ENCODE assay signal across 18 mouse cellular contexts in the genomic region with DNA sequence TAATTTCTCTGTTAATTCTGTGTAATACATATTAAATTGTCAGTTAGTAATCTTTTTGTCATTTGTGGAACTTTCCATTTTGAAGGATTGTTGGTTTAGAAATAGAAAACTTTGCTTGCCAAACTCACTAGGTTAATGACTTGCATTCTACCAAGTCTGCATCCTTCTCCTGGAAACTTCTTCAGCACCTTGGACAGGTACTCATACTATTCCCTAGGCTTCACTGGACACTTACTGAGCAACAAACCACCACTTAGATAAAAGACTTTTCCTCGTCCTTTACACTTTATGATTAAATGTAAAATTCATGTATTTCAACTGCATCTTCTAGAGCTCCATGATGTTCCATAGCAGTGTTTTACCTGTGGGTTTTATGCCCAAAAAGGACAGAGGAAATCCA. TPM values are rescaled to one million over a fixed set of nuclear protein-coding genes. Genes with fewer than 3 reads are reported as not detected.
DNase-seq lines count a peak whose midpoint lies in the region; ATAC-seq lines count a peak whose summit lies in the region.
"Had no signal": no experiment of that assay in that cellular context is flagged by ENCODE, and none has a peak within 500 bp of the region (broad histone marks: within the 10 kb centered on the region; RNA-seq: fewer than 3 reads in every experiment).

No protein-coding gene starts in this region.

- H3K27ac ChIP-seq in hindbrain, embryonic 15.5 days (replicated peaks) = no peak overlapping the region
- H3K27ac ChIP-seq in hindbrain, embryonic 10.5 days = no peak overlapping the region
- H3K27ac ChIP-seq in neural tube, embryonic 13.5 days (replicated peaks) = no peak overlapping the region
- H3K27ac ChIP-seq in forebrain, embryonic 13.5 days = no peak overlapping the region
- H3K27ac ChIP-seq: liver, embryonic 14.5 days; stomach, embryonic 15.5 days had no signal

- peak overlapping the region; percentile 49; the same call in 1 of the 2 replicates for H3K4me3 ChIP-seq in hindbrain, embryonic 15.5 days
- H3K4me3 ChIP-seq in hindbrain, embryonic 10.5 days = no peak overlapping the region
- peak overlapping the region; percentile 14; the same call in 1 of the 2 replicates for H3K4me3 ChIP-seq in neural tube, embryonic 13.5 days
- no peak overlapping the region for H3K4me3 ChIP-seq in forebrain, embryonic 13.5 days
- H3K4me3 ChIP-seq: megakaryocyte, embryonic 14.5 days; stomach, embryonic 15.5 days had no signal

- H3K27me3 ChIP-seq in hindbrain, embryonic 15.5 days = no peaks in the 10 kb centered on the region
- H3K27me3 ChIP-seq in hindbrain, embryonic 10.5 days (ENCODE audit: insufficient read depth, poor library complexity, severe bottlenecking) = peaks cover 45% of the 10 kb centered on the region
- peaks cover 17% of the 10 kb centered on the region; the same call in 1 of the 2 replicates for H3K27me3 ChIP-seq in neural tube, embryonic 13.5 days
- peaks cover 13% of the 10 kb centered on the region for H3K27me3 ChIP-seq in forebrain, embryonic 13.5 days

- DNase-seq in hindbrain, embryonic 10.5 days (ENCODE audit: low spot score) = no peak
- DNase-seq in neural tube, embryonic 10.5 days (ENCODE audit: extremely low spot score, low spot score) = no peak
- DNase-seq in forelimb bud, embryonic 11.5 days (ENCODE audit: low read depth, low spot score) = peak; percentile 58
- DNase-seq in testis, postnatal 10 days (ENCODE audit: low spot score) = no peak
- no peak for DNase-seq in right cerebral cortex, postnatal 36 days (ENCODE audit: low spot score in 2 of 2)
- DNase-seq: cerebellum, postnatal 14 days; gastrocnemius, postnatal 25 days; kidney, postnatal 36 days; thymus, postnatal 4 days had no signal

- H3K9me3 ChIP-seq in hindbrain, embryonic 15.5 days = no peaks in the 10 kb centered on the region
- no peaks in the 10 kb centered on the region for H3K9me3 ChIP-seq in hindbrain, embryonic 10.5 days
- H3K9me3 ChIP-seq in neural tube, embryonic 13.5 days = no peaks in the 10 kb centered on the region
- H3K9me3 ChIP-seq in forebrain, embryonic 13.5 days (replicated peaks) = no peaks in the 10 kb centered on the region
- H3K9me3 ChIP-seq: megakaryocyte, embryonic 14.5 days; stomach, embryonic 15.5 days had no signal

- ATAC-seq in hindbrain, embryonic 15.5 days (ENCODE audit: low FRiP score, low read depth) = no peak
- ATAC-seq in neural tube, embryonic 13.5 days (ENCODE audit: low read depth) = no peak
- no peak for ATAC-seq in forebrain, embryonic 13.5 days
- ATAC-seq: CD4-positive, CD25-positive, alpha-beta regulatory T cell, adult 4 months had no signal

- H3K4me1 ChIP-seq in hindbrain, embryonic 15.5 days (replicated peaks) = peaks cover 7% of the 10 kb centered on the region; the same call in 1 of the 2 replicates
- H3K4me1 ChIP-seq in hindbrain, embryonic 10.5 days (replicated peaks) = peaks cover 8% of the 10 kb centered on the region
- 0 out of 2 replicates have a peak, but pooled peaks cover 12% of the 10 kb centered on the region for H3K4me1 ChIP-seq in neural tube, embryonic 13.5 days (replicated peaks)
- H3K4me1 ChIP-seq in forebrain, embryonic 13.5 days = peaks cover 7% of the 10 kb centered on the region; the same call in 1 of the 2 replicates
- H3K4me1 ChIP-seq: stomach, embryonic 15.5 days had no signal

- H3K4me2 ChIP-seq in hindbrain, embryonic 15.5 days = peak overlapping the region; percentile 77
- H3K4me2 ChIP-seq in neural tube, embryonic 13.5 days = peak overlapping the region; percentile 64
- no peak overlapping the region for H3K4me2 ChIP-seq in forebrain, embryonic 13.5 days
- H3K4me2 ChIP-seq: stomach, embryonic 15.5 days had no signal

- no peak overlapping the region for H3K9ac ChIP-seq in hindbrain, embryonic 15.5 days
- H3K9ac ChIP-seq in neural tube, embryonic 13.5 days = no peak overlapping the region
- no peak overlapping the region for H3K9ac ChIP-seq in forebrain, embryonic 13.5 days
- H3K9ac ChIP-seq: liver, embryonic 14.5 days; stomach, embryonic 15.5 days had no signal

- no peaks in the 10 kb centered on the region for H3K36me3 ChIP-seq in hindbrain, embryonic 15.5 days
- no peaks in the 10 kb centered on the region for H3K36me3 ChIP-seq in hindbrain, embryonic 10.5 days
- no peaks in the 10 kb centered on the region for H3K36me3 ChIP-seq in neural tube, embryonic 13.5 days
- no peaks in the 10 kb centered on the region for H3K36me3 ChIP-seq in forebrain, embryonic 13.5 days (ENCODE audit: poor library complexity, severe bottlenecking)
- H3K36me3 ChIP-seq: stomach, embryonic 15.5 days had no signal

- WGBS in hindbrain, embryonic 15.5 days = 38% methylated on average over 1 of the region's 1 CpGs
- WGBS in hindbrain, embryonic 10.5 days = 27% methylated on average over 1 of the region's 1 CpGs
- WGBS in neural tube, embryonic 13.5 days = 52% methylated on average over 1 of the region's 1 CpGs
- 30% methylated on average over 1 of the region's 1 CpGs for WGBS in forebrain, embryonic 13.5 days

RNA-seq across cellular contexts. Expression of a gene that starts 4.0 kb away (rescaled TPM):
- 53.1 and 54.3 TPM in 2 replicates for polyA plus RNA-seq in hindbrain, embryonic 15.5 days (2015; fragmentation: Nextera tagmentation; extraction: Ambion mirVana)
- polyA plus RNA-seq in hindbrain, embryonic 10.5 days (2016; fragmentation: Nextera tagmentation; extraction: Ambion mirVana) = 0.07 and 0.41 TPM in 2 replicates
- polyA plus RNA-seq in neural tube, embryonic 13.5 days (2015; fragmentation: Nextera tagmentation; extraction: Ambion mirVana) = 25.1 and 26.7 TPM in 2 replicates
- 7.0 and 7.7 TPM in 2 replicates for polyA plus RNA-seq in forebrain, embryonic 13.5 days (2015; fragmentation: Nextera tagmentation; extraction: Ambion mirVana)
- polyA plus RNA-seq: heart, embryonic 14.5 days; intestine, embryonic 14.5 days had no signal

Comparison
In these comparisons a context has a peak if more than half of its experiments do, and no peak if none do; other contexts are left out.
1. H3K4me3 ChIP-seq: peak in hindbrain, embryonic 15.5 days (single experiment) and neural tube, embryonic 13.5 days (single experiment); none in hindbrain, embryonic 10.5 days (single experiment) and forebrain, embryonic 13.5 days (single experiment).